Mouse (Mus musculus) spleen, adult 2 months (tissue): ENCODE results near the gene Dyrk1a. TPM values are rescaled to one million over a fixed set of nuclear protein-coding genes. Genes with fewer than 3 reads are reported as not detected.

Experiments
- DNase-seq, 2 experiments: peaks; one replicate each; pipeline versions ENCODE4 v3.0.0 to v3.0.0-alpha.2; 2012 to 2021; ENCODE audit warnings: low spot score in 2 of 2, low read depth in 1 of 2
- H3K27ac ChIP-seq: fragments of 200-500 bp; 2 replicates; pipeline ENCODE4 v1.5.1; 2012; ENCODE audit warnings: low read length, inconsistent platforms; ENCODE audit not compliant: insufficient read depth
- H3K27me3 ChIP-seq: fragments of 200-500 bp; 2 replicates; pipeline ENCODE4 v1.6.1; 2012; ENCODE audit warnings: mild to moderate bottlenecking, moderate library complexity, low read length, inconsistent platforms; ENCODE audit not compliant: control insufficient read depth, insufficient read depth
- H3K36me3 ChIP-seq: fragments of 200-500 bp; 2 replicates; pipeline ENCODE4 v1.6.1; 2012; ENCODE audit warnings: mild to moderate bottlenecking, low read length, inconsistent platforms; ENCODE audit not compliant: control insufficient read depth, insufficient read depth
- H3K4me1 ChIP-seq: fragments of 200-500 bp; 2 replicates; pipeline ENCODE4 v1.6.1; 2011; ENCODE audit warnings: inconsistent platforms; ENCODE audit not compliant: control insufficient read depth, insufficient read depth, insufficient read length
- H3K4me3 ChIP-seq: fragments of 200-500 bp; 2 replicates; pipeline ENCODE4 v1.5.1; 2011; ENCODE audit warnings: mild to moderate bottlenecking, inconsistent platforms; ENCODE audit not compliant: insufficient read depth, insufficient read length; ENCODE audit errors: extremely low read depth
- CTCF ChIP-seq: fragments of 200-500 bp; IDR thresholded peaks from 2 replicates; pipeline ENCODE4 v1.5.1; 2011; ENCODE audit warnings: mild to moderate bottlenecking, inconsistent platforms; ENCODE audit not compliant: insufficient read depth, insufficient read length, insufficient replicate concordance; ENCODE audit errors: extremely low read depth
- POLR2A ChIP-seq: fragments of 200-500 bp; IDR thresholded peaks from 2 replicates; pipeline ENCODE4 v1.6.1; 2011; ENCODE audit warnings: low read depth, low read length, inconsistent platforms
- WGBS: fragments of 180-500 bp; shearing (Covaris S2); methylation state at CpG from one replicate; pipeline ENCODE4 v1.1.7; 2018; 5-methylcytosine and 5-hydroxymethylcytosine counted together
- polyA plus RNA-seq: library from polyadenylated mRNA; depleted of rRNA; stranded (reverse); fragments of >200 nt; gene quantifications from 2 replicates; pipeline ENCODE4 v1.2.3, GENCODE M21; 2012

Dyrk1a gene
- polyA plus RNA-seq, 1 experiment, result 24.7 TPM

DNA sequence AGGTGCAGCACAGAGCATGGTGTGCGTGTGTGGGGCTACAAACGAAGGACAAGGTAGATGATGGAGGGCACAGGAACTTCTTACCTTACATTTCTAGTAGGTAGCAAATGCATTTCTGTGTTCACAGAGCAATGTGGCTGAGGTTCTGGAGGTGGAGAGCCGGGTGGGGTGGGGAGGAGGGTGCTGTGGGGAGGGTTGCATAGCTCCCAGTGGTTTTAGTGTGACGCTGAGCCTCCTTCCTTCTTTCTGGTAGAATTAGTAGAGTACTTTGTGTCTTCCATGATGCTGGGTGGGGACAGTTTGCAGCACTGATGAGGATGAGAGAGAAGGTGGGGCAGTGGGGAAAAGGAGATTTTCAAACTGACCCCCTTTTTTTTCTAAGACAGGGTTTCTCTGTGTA, 9.5 kb downstream of the Dyrk1a start:
- DNase-seq, result no peak
- Histone ChIP-seq H3K27me3 (no peaks in the 10 kb centered on the region), H3K4me1 (peaks cover 37% of the 10 kb centered on the region; the same call in 1 of the 2 replicates), H3K4me3 (no peak overlapping the region), H3K27ac (no peak overlapping the region), H3K36me3 (no peaks in the 10 kb centered on the region)
- WGBS, result 57% methylated on average over 4 of the region's 4 CpGs
- TF ChIP-seq CTCF (no peak), POLR2A (no peak)

DNA sequence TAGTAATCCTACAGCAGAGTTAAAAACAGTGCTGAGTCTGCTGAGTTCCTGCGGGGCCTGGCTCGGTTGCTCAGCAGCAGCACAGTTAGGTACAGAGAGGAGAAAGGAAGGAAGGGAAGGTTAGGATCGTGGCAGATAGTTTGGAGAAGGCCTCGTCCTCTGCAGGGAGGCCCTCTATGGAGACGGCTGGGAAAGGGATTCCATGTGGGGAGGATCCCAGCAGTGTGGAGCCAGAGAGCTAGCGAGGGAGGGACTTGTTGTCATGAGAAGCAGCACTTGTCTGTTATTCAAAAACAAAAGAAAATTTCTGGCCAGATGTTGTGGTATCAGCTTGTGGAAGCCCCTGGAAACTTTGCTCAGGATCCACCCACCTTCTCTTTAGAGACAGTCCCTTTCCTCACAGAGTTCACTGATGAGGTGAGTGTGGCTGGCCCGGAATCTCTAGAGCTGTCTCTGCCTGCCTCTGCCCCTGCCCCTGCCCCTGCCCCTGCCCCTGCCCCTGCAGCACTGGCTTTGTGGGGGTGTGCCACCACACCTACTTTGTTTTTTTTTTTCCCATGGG, 11.1 kb downstream of the Dyrk1a start:
- TF ChIP-seq POLR2A (no peak), CTCF (no peak)
- peaks cover 35% of the 10 kb centered on the region for H3K4me1 ChIP-seq
- peak overlapping the region; percentile 38; the same call in 1 of the 2 replicates for H3K27ac ChIP-seq
- no peak for DNase-seq
- H3K4me3 ChIP-seq, result no peak overlapping the region
- no peaks in the 10 kb centered on the region for H3K27me3 ChIP-seq
- no peaks in the 10 kb centered on the region for H3K36me3 ChIP-seq
- WGBS, result 44% methylated on average over 7 of the region's 7 CpGs

DNA sequence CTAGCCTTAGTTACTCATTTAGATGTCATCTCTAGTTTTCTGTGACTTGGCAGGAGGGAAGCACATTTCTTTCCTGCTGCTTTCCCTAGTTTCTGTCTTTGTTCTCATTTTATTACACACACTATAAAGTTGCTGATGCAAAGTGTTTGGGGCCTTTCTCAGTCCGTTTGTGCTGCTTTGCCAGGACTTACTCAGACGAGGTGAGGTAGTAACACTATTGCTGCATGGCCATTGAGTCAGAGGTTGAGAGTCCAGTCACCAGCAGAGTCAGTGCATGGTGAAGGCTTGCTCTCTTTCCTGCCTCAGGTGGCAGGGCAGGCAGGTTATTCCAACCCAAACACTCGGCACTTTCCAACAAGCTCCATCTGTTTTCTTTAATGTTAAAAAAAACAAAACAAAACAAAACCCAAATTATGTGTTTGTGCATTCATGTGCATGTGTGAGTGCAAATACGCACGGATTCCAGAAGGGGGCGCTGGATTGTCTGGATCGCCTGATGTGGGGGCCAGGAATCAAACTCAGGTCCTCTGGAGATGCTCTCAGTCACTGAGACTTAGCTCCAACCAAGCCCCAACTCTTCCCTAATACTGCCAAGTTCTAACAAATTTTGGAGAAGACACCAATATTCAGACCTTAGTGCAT, 16.7 kb downstream of the Dyrk1a start:
- H3K36me3 ChIP-seq, result no peaks in the 10 kb centered on the region
- no peak overlapping the region for H3K4me3 ChIP-seq
- DNase-seq, result no peak
- H3K27me3 ChIP-seq, result no peaks in the 10 kb centered on the region
- no peak overlapping the region for H3K27ac ChIP-seq
- TF ChIP-seq POLR2A (no peak), CTCF (no peak)
- peaks cover 46% of the 10 kb centered on the region for H3K4me1 ChIP-seq
- WGBS, result 76% methylated on average over 7 of the region's 7 CpGs

DNA sequence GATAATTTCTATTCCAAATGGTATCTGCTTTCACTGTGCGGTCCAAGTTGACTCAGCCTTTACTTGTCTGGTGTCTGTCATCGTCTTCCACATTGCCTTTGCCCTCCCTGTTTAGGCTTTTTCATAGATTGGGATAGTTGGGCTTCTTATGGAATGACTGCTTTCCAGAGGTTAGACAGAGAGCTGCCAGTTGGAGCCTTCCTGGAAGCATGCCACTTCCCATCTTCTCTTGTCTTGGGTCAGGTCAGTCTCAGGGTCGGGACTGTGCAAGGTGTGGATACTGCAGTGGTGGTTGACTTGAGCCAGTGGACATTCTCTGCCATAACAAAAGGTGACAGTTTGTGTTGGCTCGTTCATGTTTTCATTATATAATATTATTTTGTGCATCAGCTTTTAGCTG, 17.7 kb downstream of the Dyrk1a start:
- DNase-seq, result no peak
- no peak overlapping the region for H3K4me3 ChIP-seq
- H3K27ac ChIP-seq, result no peak overlapping the region
- H3K4me1 ChIP-seq, result peaks cover 46% of the 10 kb centered on the region
- no peaks in the 10 kb centered on the region for H3K27me3 ChIP-seq
- TF ChIP-seq POLR2A (no peak), CTCF (no peak)
- 88% methylated on average over 4 of the region's 4 CpGs for WGBS
- H3K36me3 ChIP-seq, result no peaks in the 10 kb centered on the region

DNA sequence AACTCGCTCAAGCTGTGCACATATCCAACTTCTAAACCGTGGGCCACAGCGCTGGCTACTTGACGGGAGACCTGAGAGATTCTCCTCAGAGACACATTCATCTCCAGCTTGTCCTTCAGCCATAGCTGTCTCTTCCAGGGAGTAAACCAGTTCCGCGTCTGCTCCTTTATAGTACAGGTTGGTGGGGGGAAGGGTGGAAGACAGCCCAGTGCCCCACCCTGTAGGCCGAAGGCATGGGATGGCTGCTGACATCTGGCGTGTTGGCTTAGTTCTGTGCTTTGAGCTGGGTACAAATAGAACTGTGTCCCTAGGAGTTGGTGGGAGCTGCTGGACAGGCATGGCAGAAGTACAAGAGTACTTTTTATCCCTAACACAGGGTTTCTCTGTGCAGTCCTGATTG, 18.4 kb downstream of the Dyrk1a start:
- whole genome bisulfite sequencing, result 78% methylated on average over 8 of the region's 8 CpGs
- Histone ChIP-seq H3K4me3 (no peak overlapping the region), H3K36me3 (no peaks in the 10 kb centered on the region), H3K27ac (peak overlapping the region; percentile 11; the same call in 1 of the 2 replicates), H3K27me3 (no peaks in the 10 kb centered on the region), H3K4me1 (peaks cover 46% of the 10 kb centered on the region)
- DNase-seq, result no peak
- TF ChIP-seq CTCF, result no peak
- no peak for TF ChIP-seq POLR2A

DNA sequence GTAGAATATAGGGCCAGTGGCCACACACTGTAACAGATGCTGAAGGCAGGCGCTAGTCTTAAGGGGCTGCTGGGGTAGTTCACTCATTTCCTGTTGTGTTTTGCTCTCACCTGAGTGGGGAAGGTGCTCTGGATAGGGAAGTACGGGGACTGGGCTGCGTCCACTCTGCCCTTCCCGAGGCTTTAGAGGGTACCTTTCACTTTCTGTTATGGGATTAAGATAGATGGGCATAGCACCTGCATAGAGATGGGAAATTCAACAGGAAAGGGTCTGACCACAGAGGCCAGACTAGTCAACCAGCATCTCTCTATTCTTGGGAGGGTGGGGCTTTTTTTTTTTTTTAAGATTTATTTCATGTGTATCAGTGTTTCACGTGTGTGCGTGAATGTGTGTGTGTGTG, 19.2 kb downstream of the Dyrk1a start:
- 10% methylated on average over 6 of the region's 6 CpGs for WGBS

DNA sequence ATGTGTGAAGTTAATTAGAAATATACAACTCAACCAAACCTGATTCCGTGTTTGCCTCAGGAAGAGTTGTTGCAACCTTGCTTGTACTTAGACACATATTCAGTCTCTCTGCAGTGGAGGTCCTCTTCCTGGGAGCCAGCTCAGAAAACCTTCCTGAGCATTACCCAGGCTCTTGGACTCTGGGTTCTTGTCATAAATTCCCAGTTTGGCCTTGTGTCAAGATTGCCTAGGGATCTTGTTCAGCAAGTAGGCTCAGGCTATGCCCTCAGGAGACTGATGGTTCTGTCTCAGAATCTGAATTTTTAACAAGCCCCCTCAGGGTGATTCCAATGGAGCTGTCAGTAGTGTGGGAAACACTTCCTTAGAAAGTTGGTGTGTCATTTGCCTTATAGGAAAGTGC, 19.8 kb downstream of the Dyrk1a start:
- no peak overlapping the region for H3K27ac ChIP-seq
- no peaks in the 10 kb centered on the region for H3K27me3 ChIP-seq
- no peak for DNase-seq
- no peaks in the 10 kb centered on the region for H3K36me3 ChIP-seq
- WGBS, result 73% methylated on average over 1 of the region's 1 CpGs
- peaks cover 39% of the 10 kb centered on the region for H3K4me1 ChIP-seq
- H3K4me3 ChIP-seq, result no peak overlapping the region
- TF ChIP-seq POLR2A (no peak), CTCF (no peak)

More for the DNA sequence above, 19.2 kb downstream of the Dyrk1a start:
- peak overlapping the region; percentile 45 for H3K27ac ChIP-seq
- H3K4me1 ChIP-seq, result peaks cover 44% of the 10 kb centered on the region
- no peak overlapping the region for H3K4me3 ChIP-seq
- DNase-seq, result no peak
- TF ChIP-seq POLR2A (no peak), CTCF (no peak)
- no peaks in the 10 kb centered on the region for H3K27me3 ChIP-seq
- no peaks in the 10 kb centered on the region for H3K36me3 ChIP-seq
